Mouse (Mus musculus) naive thymus-derived CD4-positive, alpha-beta T cell, adult 2 months (primary cell): ENCODE measurements at regions not wholly inside any gene's neighbourhood (a gene's known extent, or its start where the extent isn't known, plus 50 kb on each side); places are given as distances from the start of the nearest gene placed in this dataset.
"Not testable (repeated sequence)": the region's sequence is repeated elsewhere in the genome, so short reads cannot be mapped to it uniquely, and the experiment has no call there.

Experiments used
- DNase-seq: peaks from one replicate; pipeline ENCODE4 v3.0.0-alpha.2; 2011; ENCODE audit warnings: low read depth

GRCm38 (mm10) chrX:50501181-50501580 lies 72.9 kb upstream of the Olfr1324 start:
- DNase-seq = no peak

DNA sequence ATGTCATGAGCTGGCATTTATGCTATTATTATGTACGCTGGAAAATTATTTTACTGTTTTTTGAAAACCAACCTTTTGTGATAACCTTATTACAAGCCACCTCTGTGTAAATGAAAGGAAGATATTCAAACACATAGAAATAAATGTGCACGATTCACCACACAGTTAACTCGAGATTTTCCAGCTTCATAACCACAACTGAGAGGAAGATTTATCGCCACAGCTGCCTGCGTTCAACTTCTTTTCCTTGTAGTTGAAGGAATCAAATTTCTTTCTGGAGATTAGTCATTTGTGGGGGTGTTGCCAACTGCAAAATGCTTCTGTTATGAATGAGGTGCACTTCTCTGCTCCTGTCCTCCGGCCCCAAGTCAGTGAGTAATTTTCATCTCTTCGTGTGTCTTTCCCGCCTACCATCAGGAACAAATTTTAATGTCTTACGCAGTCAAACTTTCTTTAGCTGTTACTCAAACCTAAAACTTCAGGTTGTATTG lies 62.2 kb upstream of the Olfr1324 start:
- not testable (repeated sequence) for DNase-seq
